Mouse (Mus musculus): ENCODE data around the gene Dtd1. TPM values are rescaled to one million over a fixed set of nuclear protein-coding genes. Genes with fewer than 3 reads are reported as not detected.

Gene Dtd1
- polyA plus RNA-seq, 1 experiment, result 10.5 TPM

- Histone ChIP-seq H3K4me3 (no peak overlapping the region), H3ac (ENCODE audit: control insufficient read depth, insufficient read length) (no peak overlapping the region), H3K36me3 (ENCODE audit: control insufficient read depth, insufficient read depth) (no peaks in the 10 kb centered on the region), H3K27me3 (ENCODE audit: control insufficient read depth, insufficient read depth, insufficient read length) (no peaks in the 10 kb centered on the region), H3K79me2 (ENCODE audit: control insufficient read depth, insufficient read depth) (no peaks in the 10 kb centered on the region), H3K4me2 (ENCODE audit: low read depth) (no peak overlapping the region)
- TF ChIP-seq POLR2AphosphoS2 (IDR thresholded peaks at IDR 0.05; ENCODE audit: insufficient read length, low read depth) (no peak), CEBPB (IDR thresholded peaks at IDR 0.05; ENCODE audit: insufficient read depth, poor library complexity, severe bottlenecking) (no peak), MAX (IDR thresholded peaks at IDR 0.05; ENCODE audit: low read depth) (no peak), TCF3 (IDR thresholded peaks at IDR 0.05; ENCODE audit: insufficient read length, low read depth) (no peak), REST (IDR thresholded peaks at IDR 0.05; ENCODE audit: insufficient read depth, insufficient read length) (no peak), TCF12 (IDR thresholded peaks at IDR 0.05; ENCODE audit: insufficient read depth, poor library complexity, severe bottlenecking) (no peak), SRF (IDR thresholded peaks at IDR 0.05; ENCODE audit: control insufficient read depth, insufficient read length, low read depth) (no peak), MYOG (IDR thresholded peaks at IDR 0.05; ENCODE audit: control insufficient read depth in 1 of 3, insufficient read depth in 1 of 3, insufficient read length in 2 of 3, low read depth in 2 of 3) (no peak), MYOD1 (IDR thresholded peaks at IDR 0.05; ENCODE audit: control insufficient read depth in 1 of 3, insufficient read length in 2 of 3, low read depth in 2 of 3) (no peak), POLR2A (IDR thresholded peaks at IDR 0.05; ENCODE audit: insufficient read length, low read depth) (no peak), USF1 (IDR thresholded peaks at IDR 0.05; ENCODE audit: low read depth) (no peak), E2F4 (IDR thresholded peaks at IDR 0.05; ENCODE audit: insufficient read depth) (no peak)
Measured at GRCm38 (mm10) chr2:144807766-144808754, 208.4 kb downstream of the Dtd1 start.

Other genes with a start within 250 kb of the Dtd1 start
- 19.2 TPM for gene Kat14, start 230.9 kb upstream of the Dtd1 start, polyA plus RNA-seq (2012; fragmentation: generic; extraction: Trizol)
- 3.1 TPM for gene Pet117, start 230.9 kb upstream of the Dtd1 start, polyA plus RNA-seq (2012; fragmentation: generic; extraction: Trizol)
- gene Dzank1, start 72.5 kb upstream of the Dtd1 start, polyA plus RNA-seq (2012; fragmentation: generic; extraction: Trizol), result 0.12 TPM
- 5.5 TPM for gene Polr3f, start 72.2 kb upstream of the Dtd1 start, polyA plus RNA-seq (2012; fragmentation: generic; extraction: Trizol)
- 5.3 TPM for gene Rbbp9, start 49.0 kb upstream of the Dtd1 start, polyA plus RNA-seq (2012; fragmentation: generic; extraction: Trizol)
- gene Sec23b, start 43.7 kb upstream of the Dtd1 start, polyA plus RNA-seq (2012; fragmentation: generic; extraction: Trizol), result 41.5 TPM
- 62.3 TPM for gene Smim26, start 5.8 kb upstream of the Dtd1 start, polyA plus RNA-seq (2012; fragmentation: generic; extraction: Trizol)
- not detected for gene Scp2d1, start 223.8 kb downstream of the Dtd1 start, polyA plus RNA-seq (2012; fragmentation: generic; extraction: Trizol)